Mouse (Mus musculus) forebrain, postnatal 0 days (tissue): Measurements from ENCODE around the gene Snrnp70. TPM values are rescaled to one million over a fixed set of nuclear protein-coding genes. Genes with fewer than 3 reads are reported as not detected.
A peak's percentile ranks its signal among the peaks of the same experiment; 100 is the strongest.

ENCODE experiments used
- ATAC-seq: fragments of 200-750 bp; cut with Nextera tagmentation; 2 replicates; pipeline ENCODE4 v1.8.0; 2017; ENCODE audit warnings: mild to moderate bottlenecking, moderate library complexity
- DNase-seq: peaks from one replicate; pipeline ENCODE4 v3.0.0-alpha.2; 2015
- H3K27ac ChIP-seq: fragments of 300-500 bp; sonication (generic); 2 replicates; pipeline ENCODE4 v1.5.1; 2014; ENCODE audit warnings: low read depth, mild to moderate bottlenecking, antibody characterized with exemption, low read length, moderate library complexity, mixed read lengths
- H3K27me3 ChIP-seq: fragments of 300-500 bp; sonication (generic); 2 replicates; pipeline ENCODE4 v1.6.1; 2014; ENCODE audit warnings: mild to moderate bottlenecking, low read length, mixed read lengths; ENCODE audit not compliant: insufficient read depth
- H3K36me3 ChIP-seq: fragments of 300-500 bp; sonication (generic); 2 replicates; pipeline ENCODE4 v1.6.1; 2014; ENCODE audit warnings: mild to moderate bottlenecking, moderate library complexity; ENCODE audit not compliant: insufficient read depth
- H3K4me1 ChIP-seq: fragments of 300-500 bp; sonication (generic); 2 replicates; pipeline ENCODE4 v1.6.1; 2014; ENCODE audit warnings: antibody characterized with exemption; ENCODE audit not compliant: insufficient read depth
- H3K4me2 ChIP-seq: fragments of 300-500 bp; sonication (generic); 2 replicates; pipeline ENCODE4 v1.6.1; 2014; ENCODE audit warnings: low read depth, mild to moderate bottlenecking, moderate library complexity
- H3K4me3 ChIP-seq: fragments of 300-500 bp; sonication (generic); 2 replicates; pipeline ENCODE4 v1.5.1; 2014; ENCODE audit warnings: low read depth, low read length, mixed read lengths
- H3K9ac ChIP-seq: fragments of 300-500 bp; sonication (generic); 2 replicates; pipeline ENCODE4 v1.6.1; 2014; ENCODE audit warnings: mild to moderate bottlenecking
- H3K9me3 ChIP-seq: fragments of 300-500 bp; sonication (generic); 2 replicates; pipeline ENCODE4 v1.6.1; 2016; ENCODE audit warnings: low read length
- CTCF ChIP-seq: sonication (generic); IDR thresholded peaks from 2 replicates; pipeline ENCODE4 v1.5.1; 2016; ENCODE audit warnings: antibody characterized with exemption, control low read depth, low read depth
- WGBS: fragments of 180-500 bp; shearing (Covaris S2); extraction: QIAGEN DNeasy Blood & Tissue Kit; methylation state at CpG from one replicate; pipeline ENCODE4 v1.1.7; 2014; 5-methylcytosine and 5-hydroxymethylcytosine counted together
- polyA plus RNA-seq: library from polyadenylated mRNA; unstranded; fragments of >200 nt; fragmentation: Nextera tagmentation; extraction: Ambion mirVana; gene quantifications from 2 replicates; pipeline ENCODE4 v1.2.1, GENCODE M21; 2015
- total RNA-seq: library from RNA; depleted of rRNA; stranded (reverse); fragments of >200 nt; gene quantifications from 2 replicates; pipeline ENCODE4 v1.2.3, GENCODE M21; 2014

Snrnp70 gene
- total and polyA plus RNA-seq, 2 experiments from 2014 or later, result 124 to 310 TPM

- no peak for ATAC-seq
- 86% methylated on average over 17 of the region's 17 CpGs for WGBS
- Histone ChIP-seq H3K27ac (no peak overlapping the region), H3K27me3 (peaks cover 77% of the 10 kb centered on the region), H3K9me3 (no peaks in the 10 kb centered on the region), H3K4me2 (no peak overlapping the region), H3K9ac (no peak overlapping the region), H3K4me3 (no peak overlapping the region), H3K36me3 (no peaks in the 10 kb centered on the region), H3K4me1 (peaks cover 6% of the 10 kb centered on the region; the same call in 1 of the 2 replicates)
- no peak for TF ChIP-seq CTCF
- DNase-seq, result no peak
These were observed 13.4 kb upstream of the Snrnp70 start for GRCm38 (mm10) chr7:45408949-45409348.

GRCm38 (mm10) chr7:45408351-45408750, 12.8 kb upstream of the Snrnp70 start:
- H3K9me3 ChIP-seq, result no peaks in the 10 kb centered on the region
- no peak overlapping the region for H3K4me3 ChIP-seq
- H3K9ac ChIP-seq, result no peak overlapping the region
- WGBS, result 68% methylated on average over 7 of the region's 7 CpGs
- no peak for DNase-seq
- no peak for ATAC-seq
- no peaks in the 10 kb centered on the region for H3K36me3 ChIP-seq
- H3K4me1 ChIP-seq, result peaks cover 2% of the 10 kb centered on the region; the same call in 1 of the 2 replicates
- H3K27me3 ChIP-seq, result peaks cover 71% of the 10 kb centered on the region
- H3K27ac ChIP-seq, result no peak overlapping the region
- no peak for TF ChIP-seq CTCF
- H3K4me2 ChIP-seq, result no peak overlapping the region

- Histone ChIP-seq H3K9me3 (no peaks in the 10 kb centered on the region), H3K4me2 (no peak overlapping the region), H3K27me3 (peaks cover 66% of the 10 kb centered on the region), H3K36me3 (no peaks in the 10 kb centered on the region), H3K9ac (no peak overlapping the region), H3K4me3 (no peak overlapping the region), H3K27ac (no peak overlapping the region), H3K4me1 (no peaks in the 10 kb centered on the region)
- ATAC-seq (no peak), DNase-seq (no peak)
- 83% methylated on average over 10 of the region's 10 CpGs for WGBS
- no peak for TF ChIP-seq CTCF
These were observed 12.3 kb upstream of the Snrnp70 start for GRCm38 (mm10) chr7:45407836-45408235.

- H3K9me3 ChIP-seq, result no peaks in the 10 kb centered on the region
- DNase-seq, result no peak
- no peak overlapping the region for H3K27ac ChIP-seq
- H3K4me2 ChIP-seq, result peak overlapping the region; percentile 45
- 3% methylated on average over 114 of the region's 114 CpGs for WGBS
- peak overlapping the region; percentile 14; the same call in 1 of the 2 replicates for H3K9ac ChIP-seq
- H3K4me3 ChIP-seq, result peak overlapping the region; percentile 28
- no peaks in the 10 kb centered on the region for H3K4me1 ChIP-seq
- H3K36me3 ChIP-seq, result no peaks in the 10 kb centered on the region
- peak; percentile 25 for ATAC-seq
- no peak for TF ChIP-seq CTCF
- H3K27me3 ChIP-seq, result peaks cover 57% of the 10 kb centered on the region
These were observed 10.9 kb upstream of the Snrnp70 start for GRCm38 (mm10) chr7:45406157-45407156.

GRCm38 (mm10) chr7:45405091-45406075, 9.8 kb upstream of the Snrnp70 start, which contains the start of gene Kcna7:
Gene Kcna7 (plus strand): TSS chr7:45405653.
- WGBS, result 14% methylated on average over 28 of the region's 28 CpGs
- peaks cover 46% of the 10 kb centered on the region for H3K27me3 ChIP-seq
- H3K4me2 ChIP-seq, result peak within 1 kb of the TSS; percentile 45
- H3K4me3 ChIP-seq, result peak within 1 kb of the TSS; percentile 28
- no peaks in the 10 kb centered on the region for H3K4me1 ChIP-seq
- ATAC-seq (no peak), DNase-seq (peak; percentile 54)
- peak; percentile 81 for TF ChIP-seq CTCF
- no peaks in the 10 kb centered on the region for H3K36me3 ChIP-seq
- no peak within 1 kb of the TSS for H3K27ac ChIP-seq
- H3K9me3 ChIP-seq, result no peaks in the 10 kb centered on the region
- H3K9ac ChIP-seq, result 0 out of 2 replicates have a peak within 1 kb of the TSS, but pooled peaks have one; percentile 14

GRCm38 (mm10) chr7:45403532-45404261, 8.2 kb upstream of the Snrnp70 start:
- Histone ChIP-seq H3K36me3 (no peaks in the 10 kb centered on the region), H3K27me3 (peaks cover 39% of the 10 kb centered on the region), H3K4me3 (no peak overlapping the region), H3K4me1 (no peaks in the 10 kb centered on the region), H3K9ac (no peak overlapping the region), H3K4me2 (no peak overlapping the region), H3K27ac (no peak overlapping the region), H3K9me3 (no peaks in the 10 kb centered on the region)
- TF ChIP-seq CTCF, result peak; percentile 66
- ATAC-seq, result no peak
- peak; percentile 66 for DNase-seq
- 45% methylated on average over 6 of the region's 6 CpGs for WGBS
